Mouse (Mus musculus) megakaryocyte progenitor cell, adult 5-6 weeks (primary cell): ENCODE data around the gene Kcnk15. TPM values are rescaled to one million over a fixed set of nuclear protein-coding genes. Genes with fewer than 3 reads are reported as not detected.

Experiments
- total RNA-seq, 2 experiments: library from RNA; stranded (forward) in 1 of 2; stranded (reverse) in 1 of 2; fragments of 157-497, 149-512 nt in 1 of 2; fragments of 200-1000 nt in 1 of 2; gene quantifications; 2 replicates each; pipeline versions ENCODE4 v1.2.3 to v1.2.4; 2015 to 2017

Gene Kcnk15
- total RNA-seq, 2 experiments from 2014 or later = not detected

Other genes with a start within 250 kb of the Kcnk15 start
- gene Serinc3, start 208.5 kb upstream of the Kcnk15 start, total RNA-seq (2015) = 641 and 693 TPM in 2 replicates
- 470 and 502 TPM in 2 replicates for gene Serinc3, start 208.5 kb upstream of the Kcnk15 start, total RNA-seq (2017)
- 50.8 and 54.4 TPM in 2 replicates for gene Pkig, start 195.3 kb upstream of the Kcnk15 start, total RNA-seq (2015)
- 52.9 and 56.3 TPM in 2 replicates for gene Pkig, start 195.3 kb upstream of the Kcnk15 start, total RNA-seq (2017)
- gene Ada, start 103.4 kb upstream of the Kcnk15 start, total RNA-seq (2015) = 13.4 TPM in 2 replicates
- gene Ada, start 103.4 kb upstream of the Kcnk15 start, total RNA-seq (2017) = 17.5 and 20.2 TPM in 2 replicates
- gene Ccn5, start 32.8 kb upstream of the Kcnk15 start, total RNA-seq (2015) = 0.25 TPM in 1 of 2 replicates, not detected in the other
- not detected in 2 replicates for gene Ccn5, start 32.8 kb upstream of the Kcnk15 start, total RNA-seq (2017)
- gene Rims4, start 65.0 kb downstream of the Kcnk15 start, total RNA-seq (2015) = 0.02 TPM in 1 of 2 replicates, not detected in the other
- not detected in 2 replicates for gene Rims4, start 65.0 kb downstream of the Kcnk15 start, total RNA-seq (2017)
- 140 and 141 TPM in 2 replicates for gene Ywhab, start 141.3 kb downstream of the Kcnk15 start, total RNA-seq (2015)
- 54.8 and 57.9 TPM in 2 replicates for gene Ywhab, start 141.3 kb downstream of the Kcnk15 start, total RNA-seq (2017)
- gene Pabpc1l, start 171.8 kb downstream of the Kcnk15 start, total RNA-seq (2015) = 1.0 and 2.2 TPM in 2 replicates
- gene Pabpc1l, start 171.8 kb downstream of the Kcnk15 start, total RNA-seq (2017) = 0.61 and 0.83 TPM in 2 replicates
- 152 and 189 TPM in 2 replicates for gene Stk4, start 216.7 kb downstream of the Kcnk15 start, total RNA-seq (2015)
- gene Stk4, start 216.7 kb downstream of the Kcnk15 start, total RNA-seq (2017) = 115 and 156 TPM in 2 replicates
- 48.0 and 55.0 TPM in 2 replicates for gene Tomm34, start 217.5 kb downstream of the Kcnk15 start, total RNA-seq (2015)
- 44.5 and 44.8 TPM in 2 replicates for gene Tomm34, start 217.5 kb downstream of the Kcnk15 start, total RNA-seq (2017)